Mouse (Mus musculus): ENCODE results near the gene Tacc3. TPM values are rescaled to one million over a fixed set of nuclear protein-coding genes. Genes with fewer than 3 reads are reported as not detected.

The Tacc3 gene
- polyA plus RNA-seq (2016; fragmentation: Nextera tagmentation; extraction: Ambion mirVana): 161 TPM in 2 replicates

DNA sequence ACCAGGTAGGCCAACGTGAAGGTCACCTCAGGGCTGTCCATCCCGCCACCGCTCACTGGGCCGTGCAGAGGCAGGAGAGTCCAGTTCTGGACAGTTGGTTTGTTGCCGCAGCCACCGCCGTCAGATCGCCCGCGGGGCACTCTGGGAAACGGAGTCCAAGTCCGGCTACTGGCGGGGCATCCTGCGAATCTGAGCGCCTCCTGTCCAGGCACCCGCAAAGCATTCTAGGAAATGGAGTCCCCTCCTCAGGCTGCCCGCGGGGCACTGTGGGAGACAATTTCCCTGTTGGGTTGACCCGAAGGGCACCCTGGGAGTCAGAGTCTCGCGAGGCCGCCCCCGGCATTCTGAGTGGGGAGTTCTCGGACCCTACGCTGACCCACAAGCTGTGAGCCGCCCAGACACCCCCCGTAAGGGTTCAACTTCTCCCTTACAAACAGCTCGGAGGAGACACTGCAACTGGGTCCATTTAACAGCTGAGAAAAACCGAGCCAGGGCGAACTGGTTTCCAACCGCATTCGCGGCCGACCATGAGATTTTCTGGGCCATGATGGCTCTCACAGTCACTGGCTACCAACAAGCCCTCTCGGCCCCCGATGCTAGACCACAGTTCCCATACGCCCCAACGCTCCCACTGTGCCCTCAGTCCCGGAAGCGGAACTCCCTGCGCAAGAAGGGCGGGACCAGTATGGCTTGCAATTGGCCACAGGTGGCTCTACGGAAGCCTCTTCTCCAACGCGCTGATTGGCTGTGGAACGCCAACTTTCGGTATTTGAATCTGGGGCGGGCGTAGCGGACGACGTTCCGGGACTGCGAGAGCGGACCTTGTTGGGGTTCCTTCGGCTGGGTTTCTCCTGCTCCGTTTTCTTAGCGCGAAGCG lies at the start of gene Tacc3, which contains the start of gene Tmem129:
Gene Tacc3, plus strand, starts transcription at position 342 of the 877 bp plus-strand sequence.
Gene Tmem129, minus strand, starts transcription at position 630 of the 877 bp plus-strand sequence.
- under 1% methylated on average over 60 of the region's 60 CpGs for WGBS
- Histone ChIP-seq H3K4me1 (peaks cover 31% of the 10 kb centered on the region), H3K9me3 (replicated peaks) (no peaks in the 10 kb centered on the region), H3K27ac (peak within 1 kb of the TSS; percentile 95), H3K36me3 (peaks cover 32% of the 10 kb centered on the region), H3K9ac (peak within 1 kb of the TSS; percentile 79), H3K4me3 (peak within 1 kb of the TSS; percentile 71), H3K27me3 (no peaks in the 10 kb centered on the region), H3K4me2 (replicated peaks) (peak within 1 kb of the TSS; percentile 91)
- peak; percentile 98 for ATAC-seq (ENCODE audit: low FRiP score)

DNA sequence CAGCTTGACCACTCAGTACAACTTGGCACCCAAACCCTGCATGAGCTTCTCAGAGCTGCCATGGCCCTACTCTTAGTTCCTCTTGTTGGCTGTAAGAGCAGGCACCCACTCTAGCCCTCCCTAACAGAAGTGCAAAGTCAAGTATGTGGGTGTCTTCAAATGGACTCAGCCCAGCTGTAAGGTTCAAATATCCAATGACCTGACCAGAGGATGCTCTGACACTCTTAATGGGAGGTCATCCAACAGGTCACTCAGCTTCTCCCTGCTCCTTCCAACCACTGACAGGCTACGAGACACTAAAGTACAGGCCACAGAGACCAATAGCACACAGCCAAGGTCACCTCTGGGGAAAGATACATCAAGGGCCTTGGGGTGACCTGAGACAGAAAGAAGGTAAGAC lies 48.7 kb upstream of the Tacc3 start:
- Histone ChIP-seq H3K9me3 (replicated peaks) (no peaks in the 10 kb centered on the region), H3K9ac (no peak overlapping the region), H3K4me2 (replicated peaks) (no peak overlapping the region), H3K36me3 (peaks cover 37% of the 10 kb centered on the region), H3K27me3 (no peaks in the 10 kb centered on the region), H3K4me1 (no peaks in the 10 kb centered on the region), H3K4me3 (no peak overlapping the region), H3K27ac (no peak overlapping the region)
- 86% methylated on average over 1 of the region's 1 CpGs for WGBS
- no peak for ATAC-seq (ENCODE audit: low FRiP score)

DNA sequence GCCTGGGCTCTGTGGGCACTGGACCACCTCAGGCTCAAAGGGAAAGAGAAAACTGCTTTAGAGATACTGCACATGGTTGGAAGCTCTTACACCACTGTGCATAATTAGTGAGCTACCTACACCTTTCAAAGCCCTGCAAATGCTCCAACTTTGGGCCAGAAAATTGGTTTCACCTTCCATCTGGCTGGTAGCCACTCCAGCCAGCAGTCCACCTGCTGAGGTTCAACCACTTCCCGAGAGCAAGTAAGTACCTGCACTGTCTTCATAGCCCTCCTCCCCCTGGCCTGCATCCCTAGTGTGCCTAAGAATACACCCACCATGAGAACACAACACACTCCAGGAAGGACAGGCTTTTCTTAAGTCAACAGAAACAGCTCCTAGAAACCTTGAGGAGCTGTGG lies 46.1 kb upstream of the Tacc3 start:
- Histone ChIP-seq H3K27me3 (no peaks in the 10 kb centered on the region), H3K27ac (no peak overlapping the region), H3K4me2 (replicated peaks) (no peak overlapping the region), H3K4me1 (no peaks in the 10 kb centered on the region), H3K36me3 (peaks cover 31% of the 10 kb centered on the region), H3K9me3 (replicated peaks) (no peaks in the 10 kb centered on the region), H3K9ac (no peak overlapping the region), H3K4me3 (no peak overlapping the region)
- WGBS: 96% methylated on average over 1 of the region's 1 CpGs
- ATAC-seq (ENCODE audit: low FRiP score): no peak

DNA sequence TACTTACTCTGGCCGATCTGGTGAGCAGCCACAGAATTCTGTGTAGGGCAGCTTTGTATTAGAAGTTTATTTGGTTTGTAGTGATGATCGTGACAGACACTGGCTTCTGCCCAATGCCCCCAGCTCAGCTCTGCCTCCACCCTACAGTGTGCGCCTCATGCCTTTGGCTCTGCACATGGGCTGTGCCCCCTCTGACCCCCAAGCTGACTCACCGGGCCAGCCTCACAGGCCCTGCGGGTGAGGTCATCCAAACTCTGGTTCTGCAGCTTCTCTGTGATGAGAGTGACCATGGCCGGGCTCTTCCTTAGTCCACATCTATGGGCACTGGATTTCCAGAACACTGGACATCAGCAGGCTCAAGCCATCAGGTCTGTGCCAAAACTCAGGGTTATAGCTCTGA lies 43.5 kb upstream of the Tacc3 start:
- Histone ChIP-seq H3K27me3 (no peaks in the 10 kb centered on the region), H3K4me1 (no peaks in the 10 kb centered on the region), H3K27ac (no peak overlapping the region), H3K4me3 (no peak overlapping the region), H3K4me2 (replicated peaks) (no peak overlapping the region), H3K36me3 (peaks cover 17% of the 10 kb centered on the region), H3K9ac (no peak overlapping the region), H3K9me3 (replicated peaks) (no peaks in the 10 kb centered on the region)
- 87% methylated on average over 6 of the region's 6 CpGs for WGBS
- ATAC-seq (ENCODE audit: low FRiP score): no peak

DNA sequence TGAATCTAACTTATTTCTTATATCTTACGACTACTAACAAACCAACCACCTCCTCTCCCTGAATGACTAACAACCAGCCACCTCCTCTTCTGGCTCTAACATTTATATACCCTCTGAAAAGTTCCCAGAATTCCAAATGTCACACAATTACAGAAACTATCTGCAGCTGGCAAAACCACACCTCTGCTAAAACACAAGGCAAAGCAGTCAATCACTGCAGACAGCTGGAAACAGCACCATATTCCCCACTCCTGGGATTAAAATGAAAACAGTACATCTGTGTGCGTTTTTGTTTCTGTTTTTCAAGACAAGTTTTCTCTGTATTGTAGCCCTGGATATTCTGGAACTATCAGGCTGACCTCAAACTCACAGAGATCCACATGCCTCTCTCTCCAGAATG lies 35.3 kb upstream of the Tacc3 start:
- WGBS: 88% methylated on average over 2 of the region's 2 CpGs
- Histone ChIP-seq H3K36me3 (no peaks in the 10 kb centered on the region), H3K4me1 (peaks cover 5% of the 10 kb centered on the region), H3K4me2 (replicated peaks) (no peak overlapping the region), H3K9ac (no peak overlapping the region), H3K27ac (no peak overlapping the region), H3K27me3 (no peaks in the 10 kb centered on the region), H3K9me3 (replicated peaks) (no peaks in the 10 kb centered on the region), H3K4me3 (no peak overlapping the region)
- no peak for ATAC-seq (ENCODE audit: low FRiP score)

DNA sequence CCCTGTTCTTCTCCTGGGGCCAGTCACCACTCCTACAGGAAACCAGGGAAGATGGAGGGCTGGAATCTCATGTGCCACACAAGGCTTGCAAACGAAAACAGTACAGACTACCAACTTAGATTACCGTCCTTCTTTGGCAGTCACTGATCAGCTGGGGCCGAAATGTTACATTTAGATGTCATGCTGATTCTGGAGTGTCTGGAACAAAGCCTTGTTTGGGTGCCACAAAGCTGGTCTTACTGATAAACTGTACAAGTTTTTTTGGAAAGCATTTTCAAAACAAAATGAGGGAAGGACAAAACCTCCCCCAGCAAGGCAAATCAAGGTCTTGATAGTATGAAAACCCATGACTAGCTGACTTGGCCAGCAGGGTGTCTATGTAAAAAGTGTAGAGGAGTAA lies 34.2 kb upstream of the Tacc3 start:
- H3K4me2 ChIP-seq (replicated peaks): no peak overlapping the region
- no peak overlapping the region for H3K9ac ChIP-seq
- H3K4me1 ChIP-seq: peaks cover 13% of the 10 kb centered on the region
- no peaks in the 10 kb centered on the region for H3K9me3 ChIP-seq (replicated peaks)
- H3K27me3 ChIP-seq: no peaks in the 10 kb centered on the region
- H3K36me3 ChIP-seq: no peaks in the 10 kb centered on the region
- ATAC-seq (ENCODE audit: low FRiP score): no peak
- H3K27ac ChIP-seq: 0 out of 2 replicates have a peak overlapping the region, but pooled peaks have one; percentile 12
- 77% methylated on average over 3 of the region's 3 CpGs for WGBS
- no peak overlapping the region for H3K4me3 ChIP-seq

DNA sequence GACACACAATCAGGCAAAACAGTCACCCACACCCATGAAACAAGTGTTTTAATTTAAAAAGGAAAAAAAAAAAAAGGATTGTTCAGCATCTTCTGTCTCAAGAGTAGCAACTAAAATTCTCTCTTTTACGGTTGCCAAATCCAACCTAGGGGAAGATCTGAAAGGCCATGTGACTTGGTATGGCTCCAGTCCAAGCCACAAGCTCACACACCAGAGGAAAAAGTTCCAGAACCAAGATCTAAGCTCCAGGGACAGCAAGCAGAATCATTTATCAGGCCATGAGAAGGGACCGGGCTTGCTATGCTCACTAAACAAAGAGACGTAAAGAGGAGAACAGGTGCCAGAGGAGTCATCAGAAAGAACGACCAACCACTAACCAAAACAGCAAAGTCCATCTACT lies 30.0 kb upstream of the Tacc3 start:
- Histone ChIP-seq H3K27me3 (no peaks in the 10 kb centered on the region), H3K4me3 (peak overlapping the region; percentile 6; the same call in 1 of the 2 replicates), H3K4me1 (peaks cover 24% of the 10 kb centered on the region), H3K36me3 (no peaks in the 10 kb centered on the region), H3K4me2 (replicated peaks) (peak overlapping the region; percentile 90), H3K9ac (0 out of 2 replicates have a peak overlapping the region, but pooled peaks have one; percentile 18), H3K27ac (no peak overlapping the region), H3K9me3 (replicated peaks) (no peaks in the 10 kb centered on the region)
- ATAC-seq (ENCODE audit: low FRiP score): no peak
- WGBS: 49% methylated on average over 4 of the region's 4 CpGs

DNA sequence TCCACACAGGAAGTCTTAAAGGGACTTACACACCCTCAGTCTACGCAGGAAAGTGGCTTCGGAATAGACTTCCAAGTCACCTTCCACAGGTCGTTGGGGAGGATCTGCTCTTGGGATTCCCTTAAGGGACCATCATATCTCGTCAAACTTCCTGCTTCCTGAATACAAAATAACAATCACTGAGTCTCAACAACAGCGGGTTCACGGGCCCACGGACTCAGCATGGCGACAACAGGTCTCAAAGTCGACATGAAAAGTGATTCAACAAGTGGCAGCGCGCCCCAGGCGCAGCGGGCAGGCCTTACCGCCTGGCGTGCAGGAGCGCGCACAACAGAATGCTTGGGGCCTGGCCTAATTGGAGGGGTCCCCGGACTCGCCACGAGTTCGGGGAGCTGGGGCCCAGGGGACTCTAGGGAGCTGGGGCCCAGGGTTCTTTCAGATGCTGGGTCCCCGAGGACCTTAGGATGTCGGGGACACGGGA lies 29.1 kb upstream of the Tacc3 start:
- Histone ChIP-seq H3K36me3 (no peaks in the 10 kb centered on the region), H3K27ac (peak overlapping the region; percentile 86), H3K4me2 (replicated peaks) (peak overlapping the region; percentile 90), H3K27me3 (no peaks in the 10 kb centered on the region), H3K9ac (peak overlapping the region; percentile 80), H3K9me3 (replicated peaks) (no peaks in the 10 kb centered on the region), H3K4me3 (peak overlapping the region; percentile 83), H3K4me1 (peaks cover 18% of the 10 kb centered on the region)
- ATAC-seq (ENCODE audit: low FRiP score): no peak; the same call in 1 of the 2 replicates
- whole genome bisulfite sequencing: 0% methylated on average over 24 of the region's 24 CpGs

DNA sequence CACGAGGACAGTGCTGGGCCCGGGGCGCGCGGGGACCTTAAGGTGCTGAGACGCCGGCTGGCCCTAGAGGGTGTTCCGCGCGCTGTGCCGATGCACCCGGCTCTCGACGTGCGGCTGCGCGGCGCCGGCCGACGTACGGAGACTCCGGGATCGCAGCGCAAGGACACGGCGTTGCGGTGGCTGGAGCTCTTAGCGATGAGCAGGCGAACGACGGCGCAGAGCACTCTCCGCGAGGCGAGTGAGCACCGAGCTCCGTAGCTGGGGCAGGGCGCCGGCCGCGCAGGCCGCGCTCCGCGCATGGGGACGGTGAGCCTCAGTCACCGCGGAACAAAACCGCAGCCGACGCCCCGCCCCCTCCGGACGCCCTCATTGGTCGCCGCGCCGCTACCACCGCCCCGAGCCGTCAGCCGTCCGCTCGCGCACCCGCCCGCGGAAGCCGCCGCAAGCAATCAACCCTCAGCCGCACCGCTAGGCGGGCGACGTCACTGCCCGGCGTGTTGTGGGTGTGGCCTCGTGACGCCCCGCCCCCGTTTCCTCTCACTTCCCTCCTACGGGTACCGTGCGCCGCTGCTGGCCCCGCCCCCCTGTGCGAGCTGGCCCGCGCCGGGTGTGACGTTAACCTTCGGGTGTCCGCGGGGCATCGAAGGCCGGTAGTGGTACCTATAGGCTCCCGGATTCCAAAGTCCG lies 28.5 kb upstream of the Tacc3 start, which contains the start of the genes Fam53a and Gm9903:
Gene Fam53a, minus strand, starts transcription at position 335 of the 687 bp plus-strand sequence.
Gene Gm9903, plus strand, starts transcription at position 625 of the 687 bp plus-strand sequence.
- WGBS: under 1% methylated on average over 95 of the region's 99 CpGs

DNA sequence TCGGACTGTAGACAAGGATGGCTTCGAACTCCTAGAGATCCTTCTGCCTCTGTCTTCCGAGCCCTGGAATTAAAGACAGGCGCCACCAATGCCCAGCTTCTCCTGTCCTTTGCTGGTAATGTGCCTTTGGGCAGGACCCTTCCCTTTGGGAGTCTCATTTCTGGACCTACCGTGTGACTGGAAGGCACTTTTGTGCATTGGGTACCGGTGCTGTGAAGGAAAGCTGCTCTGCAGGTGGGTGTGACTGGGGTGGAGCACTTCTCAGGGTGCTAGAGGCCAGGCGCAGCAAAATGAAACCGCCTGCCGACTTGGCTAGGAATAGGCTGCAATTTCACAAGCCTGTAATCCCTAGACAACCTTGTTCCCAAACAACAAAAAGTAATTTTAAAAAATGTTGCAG lies 27.9 kb upstream of the Tacc3 start:
- Histone ChIP-seq H3K36me3 (0 out of 2 replicates have a peak, but pooled peaks cover 6% of the 10 kb centered on the region), H3K27ac (peak overlapping the region; percentile 60; the same call in 1 of the 2 replicates), H3K4me1 (peaks cover 18% of the 10 kb centered on the region), H3K9me3 (replicated peaks) (no peaks in the 10 kb centered on the region), H3K4me2 (replicated peaks) (peak overlapping the region; percentile 90), H3K4me3 (peak overlapping the region; percentile 83), H3K9ac (peak overlapping the region; percentile 63), H3K27me3 (no peaks in the 10 kb centered on the region)
- peak; percentile 33 for ATAC-seq (ENCODE audit: low FRiP score)
- WGBS: 8% methylated on average over 9 of the region's 9 CpGs

More for the DNA sequence above, 28.5 kb upstream of the Tacc3 start, which contains the start of the genes Fam53a and Gm9903:
- Histone ChIP-seq H3K4me3 (peak within 1 kb of the TSS; percentile 83), H3K27ac (peak within 1 kb of the TSS; percentile 86), H3K9me3 (replicated peaks) (no peaks in the 10 kb centered on the region), H3K36me3 (0 out of 2 replicates have a peak, but pooled peaks cover under 1% of the 10 kb centered on the region), H3K9ac (peak within 1 kb of the TSS; percentile 80), H3K4me1 (peaks cover 18% of the 10 kb centered on the region), H3K27me3 (no peaks in the 10 kb centered on the region), H3K4me2 (replicated peaks) (peak within 1 kb of the TSS; percentile 90)
- peak; percentile 96 for ATAC-seq (ENCODE audit: low FRiP score)

DNA sequence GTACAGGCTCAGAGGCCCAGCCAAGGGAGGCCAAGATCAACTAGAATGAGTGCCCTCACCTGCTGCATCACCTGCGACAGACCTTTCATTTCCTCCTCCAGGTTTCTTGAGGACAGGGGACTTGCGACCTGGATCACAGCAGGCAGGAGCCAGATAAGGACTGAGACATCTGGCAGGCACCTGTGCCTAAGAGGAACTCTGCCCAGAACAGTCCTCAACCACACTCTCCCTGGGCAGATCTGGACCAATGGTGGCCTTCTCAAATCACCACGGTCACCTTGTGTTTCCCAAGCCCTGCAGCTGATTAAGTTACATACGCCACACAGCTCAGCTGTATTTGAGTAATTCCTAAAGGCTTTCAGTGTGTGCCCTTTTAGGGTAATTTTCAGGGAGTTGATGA lies 27.3 kb upstream of the Tacc3 start:
- no peaks in the 10 kb centered on the region for H3K9me3 ChIP-seq (replicated peaks)
- H3K27ac ChIP-seq: no peak overlapping the region
- H3K27me3 ChIP-seq: no peaks in the 10 kb centered on the region
- H3K36me3 ChIP-seq: 0 out of 2 replicates have a peak, but pooled peaks cover 6% of the 10 kb centered on the region
- peaks cover 18% of the 10 kb centered on the region for H3K4me1 ChIP-seq
- peak overlapping the region; percentile 2; the same call in 1 of the 2 replicates for H3K9ac ChIP-seq
- WGBS: 61% methylated on average over 4 of the region's 4 CpGs
- no peak overlapping the region; the same call in 1 of the 2 replicates for H3K4me2 ChIP-seq (replicated peaks)
- no peak overlapping the region; the same call in 1 of the 2 replicates for H3K4me3 ChIP-seq
- no peak for ATAC-seq (ENCODE audit: low FRiP score)

DNA sequence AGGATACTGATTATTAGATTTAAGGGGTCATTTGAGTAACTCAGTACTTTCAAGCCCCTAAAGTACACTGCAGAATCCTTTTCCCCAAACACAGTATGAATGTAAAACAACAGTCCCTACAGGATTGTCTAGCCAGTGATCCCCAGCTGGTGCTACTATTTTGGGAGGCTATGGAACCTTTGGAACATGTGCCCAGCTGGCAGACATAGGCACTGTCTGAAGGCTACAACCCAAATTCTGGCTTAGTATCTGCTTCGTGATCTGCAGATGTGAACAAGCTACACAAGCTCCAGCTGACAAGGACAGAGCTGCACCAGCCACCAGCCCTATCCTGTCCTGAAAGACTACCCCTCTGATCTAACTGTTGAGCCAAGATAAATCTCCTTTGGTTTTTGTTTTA lies 25.4 kb upstream of the Tacc3 start:
- no peaks in the 10 kb centered on the region for H3K27me3 ChIP-seq
- peaks cover 18% of the 10 kb centered on the region for H3K4me1 ChIP-seq
- 89% methylated on average over 1 of the region's 1 CpGs for WGBS
- H3K4me2 ChIP-seq (replicated peaks): no peak overlapping the region
- no peak overlapping the region for H3K4me3 ChIP-seq
- H3K9ac ChIP-seq: no peak overlapping the region
- no peak overlapping the region for H3K27ac ChIP-seq
- no peaks in the 10 kb centered on the region for H3K9me3 ChIP-seq (replicated peaks)
- ATAC-seq (ENCODE audit: low FRiP score): no peak
- 0 out of 2 replicates have a peak, but pooled peaks cover 10% of the 10 kb centered on the region for H3K36me3 ChIP-seq
